In the genomic region with DNA sequence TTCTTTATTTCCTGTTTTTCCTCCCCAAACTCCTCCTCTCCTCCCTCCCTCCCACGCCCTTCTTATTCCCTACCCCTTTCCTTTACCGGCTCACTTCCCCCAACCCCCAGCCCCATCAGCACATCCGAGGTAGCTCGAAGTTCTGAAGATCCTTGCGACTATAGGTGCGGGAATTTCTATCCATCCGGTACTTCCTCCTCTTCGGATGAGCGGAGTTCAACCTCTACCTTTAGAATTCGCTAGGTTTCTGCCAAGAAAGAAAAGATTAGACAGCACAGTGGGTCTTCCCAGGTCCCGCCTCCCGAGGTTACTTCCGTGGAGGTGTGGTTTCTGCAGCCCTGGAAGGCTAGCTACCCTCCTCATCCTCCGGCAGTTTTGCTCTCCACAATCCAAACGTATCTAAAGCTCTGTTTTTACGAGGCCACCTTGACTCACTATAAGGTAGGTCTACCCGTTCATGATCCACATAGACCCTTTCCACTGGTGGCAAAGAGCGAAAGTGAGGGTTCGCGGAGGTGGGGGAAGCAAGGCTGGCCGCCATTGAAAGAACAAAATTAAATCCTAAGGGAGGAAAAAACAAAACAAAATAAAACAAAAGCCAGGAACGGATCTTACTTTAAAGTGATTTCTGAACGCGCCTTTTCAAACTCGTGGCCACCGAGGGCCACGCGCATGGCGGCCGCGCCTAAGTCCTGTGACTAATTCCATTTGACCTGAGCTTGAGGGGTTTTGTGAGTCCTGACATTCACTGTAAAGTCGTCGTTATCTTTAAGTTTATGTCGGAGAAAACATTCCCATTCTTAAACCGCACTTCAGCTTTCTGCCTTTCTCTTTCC, we compare ENCODE assay signal across 12 mouse cellular contexts. TPM values are rescaled to one million over a fixed set of nuclear protein-coding genes. Genes with fewer than 3 reads are reported as not detected.
DNase-seq lines count a peak whose midpoint lies in the region; ATAC-seq and TF ChIP-seq lines count a peak whose summit lies in the region.
"Had no signal": no experiment of that assay in that cellular context is flagged by ENCODE, and none has a peak within 500 bp of the region (broad histone marks: within the 10 kb centered on the region; RNA-seq: fewer than 3 reads in every experiment).

No protein-coding gene starts in this region.

- under 1% methylated on average over 35 of the region's 35 CpGs for WGBS in forebrain, embryonic 11.5 days
- 2% methylated on average over 35 of the region's 35 CpGs for WGBS in forebrain, embryonic 15.5 days
- WGBS in lung, embryonic 15.5 days, result 4% methylated on average over 35 of the region's 35 CpGs
- WGBS in forebrain, embryonic 12.5 days, result 2% methylated on average over 35 of the region's 35 CpGs
- 2% methylated on average over 35 of the region's 35 CpGs for WGBS in liver, postnatal 0 days (ENCODE audit: insufficient replicate concordance)

- DNase-seq in forebrain, embryonic 11.5 days (ENCODE audit: low spot score), result no peak
- DNase-seq in lung, postnatal 14 days, result no peak
- DNase-seq in liver, postnatal 0 days, result no peak
- DNase-seq in left cerebral cortex, adult 2 months (ENCODE audit: extremely low spot score in 1 of 2, low spot score in 2 of 2), result no peak
- DNase-seq in gastrocnemius, postnatal 14 days, result no peak
- DNase-seq: lung, postnatal 10 days had no signal

- intact Hi-C loops in left cerebral cortex, adult 2 months (cut with DNase I), result loop anchor here (5.0 kb wide), 1 partner anchor 38 kb away; no protein-coding TSS in a partner anchor
- intact Hi-C loops in gastrocnemius, postnatal 14 days (cut with DNase I; ENCODE audit: low total_unique reads), result no loop called here

- peaks cover 69% of the 10 kb centered on the region for H3K27me3 ChIP-seq in forebrain, embryonic 11.5 days (ENCODE audit: control insufficient read depth, insufficient read depth, low read length)
- peaks cover 88% of the 10 kb centered on the region for H3K27me3 ChIP-seq in forebrain, embryonic 15.5 days
- H3K27me3 ChIP-seq in lung, embryonic 15.5 days, result peaks cover 77% of the 10 kb centered on the region
- H3K27me3 ChIP-seq in forebrain, embryonic 12.5 days, result peaks cover 92% of the 10 kb centered on the region
- peaks cover 76% of the 10 kb centered on the region for H3K27me3 ChIP-seq in liver, postnatal 0 days (ENCODE audit: insufficient read depth, low read length)

- peak overlapping the region; percentile 16; the same call in 1 of the 2 replicates for H3K4me2 ChIP-seq in forebrain, embryonic 11.5 days (ENCODE audit: low read depth, low read length, severe bottlenecking)
- no peak overlapping the region for H3K4me2 ChIP-seq in forebrain, embryonic 15.5 days (replicated peaks)
- peak overlapping the region; percentile 25 for H3K4me2 ChIP-seq in lung, embryonic 15.5 days
- peak overlapping the region; percentile 30 for H3K4me2 ChIP-seq in forebrain, embryonic 12.5 days
- peak overlapping the region; percentile 40 for H3K4me2 ChIP-seq in liver, postnatal 0 days (ENCODE audit: low read depth, low read length)

- H3K27ac ChIP-seq in forebrain, embryonic 11.5 days (ENCODE audit: low read depth, low read length), result no peak overlapping the region
- H3K27ac ChIP-seq in forebrain, embryonic 15.5 days (replicated peaks), result no peak overlapping the region
- H3K27ac ChIP-seq in lung, embryonic 15.5 days, result no peak overlapping the region
- no peak overlapping the region for H3K27ac ChIP-seq in forebrain, embryonic 12.5 days
- no peak overlapping the region for H3K27ac ChIP-seq in liver, postnatal 0 days (ENCODE audit: low read depth)
- no peak overlapping the region for H3K27ac ChIP-seq in left cerebral cortex, adult 2 months

- no peak for TF ChIP-seq EP300 in liver, postnatal 0 days (IDR thresholded peaks at IDR 0.05; ENCODE audit: low read depth)

- peaks cover 40% of the 10 kb centered on the region for H3K4me1 ChIP-seq in forebrain, embryonic 11.5 days (replicated peaks; ENCODE audit: control insufficient read depth, insufficient read depth, low read length)
- peaks cover 41% of the 10 kb centered on the region for H3K4me1 ChIP-seq in forebrain, embryonic 15.5 days
- H3K4me1 ChIP-seq in lung, embryonic 15.5 days, result peaks cover 28% of the 10 kb centered on the region
- peaks cover 75% of the 10 kb centered on the region for H3K4me1 ChIP-seq in forebrain, embryonic 12.5 days
- H3K4me1 ChIP-seq in liver, postnatal 0 days (ENCODE audit: insufficient read depth), result peaks cover 13% of the 10 kb centered on the region

- no peak overlapping the region for H3K9ac ChIP-seq in forebrain, embryonic 11.5 days (ENCODE audit: low read length)
- no peak overlapping the region for H3K9ac ChIP-seq in forebrain, embryonic 15.5 days (replicated peaks)
- no peak overlapping the region for H3K9ac ChIP-seq in lung, embryonic 15.5 days
- no peak overlapping the region for H3K9ac ChIP-seq in forebrain, embryonic 12.5 days
- no peak overlapping the region for H3K9ac ChIP-seq in liver, postnatal 0 days (replicated peaks)

- H3K36me3 ChIP-seq in forebrain, embryonic 11.5 days (ENCODE audit: control insufficient read depth, insufficient read depth, low read length), result no peaks in the 10 kb centered on the region
- H3K36me3 ChIP-seq in forebrain, embryonic 15.5 days, result no peaks in the 10 kb centered on the region
- no peaks in the 10 kb centered on the region for H3K36me3 ChIP-seq in lung, embryonic 15.5 days
- H3K36me3 ChIP-seq in forebrain, embryonic 12.5 days (replicated peaks), result no peaks in the 10 kb centered on the region
- no peaks in the 10 kb centered on the region for H3K36me3 ChIP-seq in liver, postnatal 0 days (replicated peaks; ENCODE audit: insufficient read depth, low read length)

- no peak for ATAC-seq in forebrain, embryonic 11.5 days (replicated peaks; ENCODE audit: low FRiP score)
- ATAC-seq in forebrain, embryonic 15.5 days (replicated peaks), result no peak
- ATAC-seq in lung, embryonic 15.5 days (ENCODE audit: borderline replicate concordance, extremely low read depth, low FRiP score, low TSS enrichment), result no peak
- no peak for ATAC-seq in forebrain, embryonic 12.5 days (ENCODE audit: low FRiP score)
- ATAC-seq in liver, postnatal 0 days, result no peak

- H3K9me3 ChIP-seq in forebrain, embryonic 11.5 days (ENCODE audit: control insufficient read depth, low read length), result no peaks in the 10 kb centered on the region
- H3K9me3 ChIP-seq in forebrain, embryonic 15.5 days, result no peaks in the 10 kb centered on the region
- no peaks in the 10 kb centered on the region for H3K9me3 ChIP-seq in lung, embryonic 15.5 days
- no peaks in the 10 kb centered on the region for H3K9me3 ChIP-seq in forebrain, embryonic 12.5 days
- no peaks in the 10 kb centered on the region for H3K9me3 ChIP-seq in liver, postnatal 0 days (ENCODE audit: low read length)

- no peak overlapping the region for H3K4me3 ChIP-seq in forebrain, embryonic 11.5 days (ENCODE audit: low read depth, low read length)
- no peak overlapping the region for H3K4me3 ChIP-seq in forebrain, embryonic 15.5 days
- peak overlapping the region; percentile 12; the same call in 1 of the 2 replicates for H3K4me3 ChIP-seq in lung, embryonic 15.5 days
- H3K4me3 ChIP-seq in forebrain, embryonic 12.5 days (replicated peaks), result no peak overlapping the region
- peak overlapping the region; percentile 19; the same call in 1 of the 2 replicates for H3K4me3 ChIP-seq in liver, postnatal 0 days (ENCODE audit: low read depth, low read length)
- no peak overlapping the region for H3K4me3 ChIP-seq in left cerebral cortex, adult 2 months

- TF ChIP-seq CTCF in liver, postnatal 0 days (IDR thresholded peaks at IDR 0.05; ENCODE audit: low read depth), result no peak
- TF ChIP-seq CTCF in left cerebral cortex, adult 2 months (IDR thresholded peaks at IDR 0.05), result no peak

RNA-seq across cellular contexts. Expression of a gene that starts 2.5 kb away (rescaled TPM):
- polyA plus RNA-seq in forebrain, embryonic 11.5 days (2014; fragmentation: Nextera tagmentation; extraction: Ambion mirVana), result 31.0 and 33.3 TPM in 2 replicates
- polyA plus RNA-seq in forebrain, embryonic 15.5 days (2015; fragmentation: Nextera tagmentation; extraction: Ambion mirVana), result 1.5 and 1.9 TPM in 2 replicates
- not detected in 2 replicates for polyA plus RNA-seq in lung, embryonic 15.5 days (2015; fragmentation: Nextera tagmentation; extraction: Ambion mirVana)
- 28.6 and 35.3 TPM in 2 replicates for polyA plus RNA-seq in forebrain, embryonic 12.5 days (2016; fragmentation: Nextera tagmentation; extraction: Ambion mirVana)
- polyA plus RNA-seq in liver, postnatal 0 days (2015; fragmentation: Nextera tagmentation; extraction: Ambion mirVana), result not detected in 2 replicates
- not detected for total RNA-seq in left cerebral cortex, adult 2 months (2021)
- not detected for total RNA-seq in gastrocnemius, postnatal 14 days (2021)
- total RNA-seq: common myeloid progenitor, adult 5-6 weeks; granulocyte monocyte progenitor cell, adult 5-6 weeks had no signal
- polyA plus RNA-seq: large intestine, adult 2 months had no signal

Comparison
In these comparisons a context has a peak if more than half of its experiments do, and no peak if none do; other contexts are left out.
1. RNA of a gene that starts 2.5 kb away (polyA plus RNA-seq): 31.0 to 33.3 TPM in forebrain, embryonic 11.5 days and 28.6 to 35.3 TPM in forebrain, embryonic 12.5 days; 1.5 to 1.9 TPM in forebrain, embryonic 15.5 days, not detected in lung, embryonic 15.5 days and not detected in liver, postnatal 0 days; every median in the first group is over 10 times any median in the second.
2. H3K4me3 ChIP-seq: peak in lung, embryonic 15.5 days (single experiment) and liver, postnatal 0 days (single experiment); none in forebrain, embryonic 11.5 days (single experiment), forebrain, embryonic 15.5 days (single experiment), forebrain, embryonic 12.5 days (single experiment) and left cerebral cortex, adult 2 months (single experiment).